Mouse (Mus musculus) stomach, postnatal 0 days (tissue): ENCODE measurements around the gene Dnm3.

Experiments used
- CTCF ChIP-seq: IDR thresholded peaks from 2 replicates; pipeline ENCODE4 v1.5.1; 2016; ENCODE audit warnings: antibody characterized with exemption, low read depth, mild to moderate bottlenecking, moderate library complexity
- EP300 ChIP-seq: optimal IDR thresholded peaks from 2 replicates; pipeline ENCODE3; 2016; ENCODE audit warnings: antibody characterized with exemption

GRCm38 (mm10) chr1:162188744-162189143 lies 289.1 kb downstream of the Dnm3 start:
- TF ChIP-seq CTCF (no peak), EP300 (no peak)
